Mouse (Mus musculus) neural tube, embryonic 11.5 days (tissue): ENCODE results near the gene Rasa2. TPM values are rescaled to one million over a fixed set of nuclear protein-coding genes. Genes with fewer than 3 reads are reported as not detected.
"Not testable (repeated sequence)": the region's sequence is repeated elsewhere in the genome, so short reads cannot be mapped to it uniquely, and the experiment has no call there.

Experiments
- ATAC-seq: fragments of 200-750 bp; cut with Nextera tagmentation; 2 replicates; pipeline ENCODE4 v1.8.0; 2017; ENCODE audit warnings: moderate number of reproducible peaks, mild to moderate bottlenecking, moderate TSS enrichment, moderate library complexity; ENCODE audit not compliant: insufficient read depth, low FRiP score, low TSS enrichment
- DNase-seq: peaks from one replicate; pipeline ENCODE4 v3.0.0-alpha.2; 2015; ENCODE audit warnings: low spot score
- H3K27ac ChIP-seq: fragments of 300-500 bp; sonication (generic); 2 replicates; pipeline ENCODE4 v1.5.1; 2014; ENCODE audit warnings: low read depth, mild to moderate bottlenecking, low read length
- H3K27me3 ChIP-seq: fragments of 300-500 bp; sonication (generic); 2 replicates; pipeline ENCODE4 v1.6.1; 2014; ENCODE audit warnings: mild to moderate bottlenecking, low read length, mixed read lengths; ENCODE audit not compliant: control insufficient read depth, insufficient read depth
- H3K36me3 ChIP-seq: fragments of 300-500 bp; sonication (generic); 2 replicates; pipeline ENCODE4 v1.6.1; 2014; ENCODE audit warnings: mild to moderate bottlenecking, low read length, moderate library complexity, mixed read lengths; ENCODE audit not compliant: control insufficient read depth, insufficient read depth
- H3K4me1 ChIP-seq: fragments of 300-500 bp; sonication (generic); 2 replicates; pipeline ENCODE4 v1.6.1; 2014; ENCODE audit warnings: low read length, mixed read lengths; ENCODE audit not compliant: control insufficient read depth, insufficient read depth
- H3K4me2 ChIP-seq: fragments of 300-500 bp; sonication (generic); 2 replicates; pipeline ENCODE4 v1.6.1; 2014; ENCODE audit warnings: low read depth, mild to moderate bottlenecking, moderate library complexity
- H3K4me3 ChIP-seq: fragments of 300-500 bp; sonication (generic); 2 replicates; pipeline ENCODE4 v1.5.1; 2014; ENCODE audit warnings: low read depth, low read length
- H3K9ac ChIP-seq: fragments of 300-500 bp; sonication (generic); 2 replicates; pipeline ENCODE4 v1.6.1; 2014; ENCODE audit warnings: mild to moderate bottlenecking, low read length
- H3K9me3 ChIP-seq: fragments of 300-500 bp; sonication (generic); 2 replicates; pipeline ENCODE4 v1.6.1; 2016; ENCODE audit warnings: low read length; ENCODE audit not compliant: control insufficient read depth
- WGBS: fragments of 180-500 bp; shearing (Covaris S2); extraction: QIAGEN DNeasy Blood & Tissue Kit; methylation state at CpG from one replicate; pipeline ENCODE4 v1.1.7; 2014; 5-methylcytosine and 5-hydroxymethylcytosine counted together
- polyA plus RNA-seq: library from polyadenylated mRNA; unstranded; fragments of >200 nt; fragmentation: Nextera tagmentation; extraction: Ambion mirVana; gene quantifications from 2 replicates; pipeline ENCODE4 v1.2.1, GENCODE M21; 2014

The Rasa2 gene
- polyA plus RNA-seq, 1 experiment from 2014 or later, result 15.7 TPM

DNA sequence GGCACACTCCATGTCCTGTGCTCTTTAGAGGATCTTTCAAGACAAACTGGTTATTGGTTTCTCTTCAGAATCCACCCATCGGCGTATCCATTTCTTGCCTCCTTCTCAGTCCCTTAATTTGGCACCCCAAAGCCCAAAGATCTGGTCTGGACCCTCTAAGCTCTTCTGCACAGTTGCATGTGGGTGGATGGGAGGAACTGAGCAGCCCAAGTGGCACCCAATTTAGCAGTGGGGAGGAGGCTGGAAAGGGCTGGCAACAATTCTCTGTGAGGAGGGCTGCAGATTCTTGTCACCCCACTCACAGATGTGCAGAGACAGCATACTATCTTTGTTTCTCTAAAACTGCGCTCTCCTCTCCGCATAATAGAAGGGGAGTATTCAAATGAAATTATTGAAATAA, 17.9 kb upstream of the Rasa2 start:
- ATAC-seq (no peak), DNase-seq (no peak)
- Histone ChIP-seq H3K4me2 (no peak overlapping the region), H3K27ac (no peak overlapping the region), H3K27me3 (no peaks in the 10 kb centered on the region), H3K4me3 (no peak overlapping the region), H3K9me3 (no peaks in the 10 kb centered on the region), H3K9ac (no peak overlapping the region), H3K4me1 (no peaks in the 10 kb centered on the region), H3K36me3 (no peaks in the 10 kb centered on the region)
- WGBS, result 88% methylated on average over 4 of the region's 4 CpGs

DNA sequence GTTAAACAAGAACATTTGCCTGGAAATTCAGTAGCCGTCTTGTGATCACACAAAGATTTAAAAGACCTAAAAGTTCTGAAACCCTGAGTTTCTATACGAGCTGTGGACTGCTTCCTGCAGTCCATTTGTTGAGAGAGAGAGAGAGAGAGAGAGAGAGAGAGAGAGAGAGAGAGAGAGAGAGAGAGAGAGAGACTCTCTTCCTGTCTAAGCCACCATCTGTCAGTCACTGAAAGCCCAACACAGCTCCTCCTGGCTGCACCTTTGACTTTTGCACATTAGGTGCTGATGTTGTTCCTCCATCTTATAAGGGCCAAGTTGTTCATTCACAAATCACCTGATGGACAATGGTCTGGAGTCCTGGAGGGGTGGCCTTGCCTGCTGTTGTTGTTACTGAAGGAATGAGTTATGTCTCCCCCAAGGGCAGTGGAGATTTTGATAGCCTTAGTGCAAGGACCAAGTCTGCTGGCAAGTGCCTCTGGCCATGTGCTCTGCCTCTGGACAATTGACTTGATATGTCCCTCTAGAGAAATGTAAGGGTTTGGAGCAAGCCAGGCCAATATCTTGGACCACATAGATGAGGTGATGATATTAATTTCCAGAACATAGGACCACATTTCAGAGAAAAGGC, 15.4 kb upstream of the Rasa2 start:
- H3K36me3 ChIP-seq, result no peaks in the 10 kb centered on the region
- no peak overlapping the region for H3K27ac ChIP-seq
- H3K27me3 ChIP-seq, result no peaks in the 10 kb centered on the region
- H3K9ac ChIP-seq, result no peak overlapping the region
- H3K4me3 ChIP-seq, result no peak overlapping the region
- no peaks in the 10 kb centered on the region for H3K4me1 ChIP-seq
- ATAC-seq, result no peak
- H3K9me3 ChIP-seq, result no peaks in the 10 kb centered on the region
- DNase-seq, result no peak
- H3K4me2 ChIP-seq, result no peak overlapping the region
- 68% methylated on average over 2 of the region's 2 CpGs for WGBS

DNA sequence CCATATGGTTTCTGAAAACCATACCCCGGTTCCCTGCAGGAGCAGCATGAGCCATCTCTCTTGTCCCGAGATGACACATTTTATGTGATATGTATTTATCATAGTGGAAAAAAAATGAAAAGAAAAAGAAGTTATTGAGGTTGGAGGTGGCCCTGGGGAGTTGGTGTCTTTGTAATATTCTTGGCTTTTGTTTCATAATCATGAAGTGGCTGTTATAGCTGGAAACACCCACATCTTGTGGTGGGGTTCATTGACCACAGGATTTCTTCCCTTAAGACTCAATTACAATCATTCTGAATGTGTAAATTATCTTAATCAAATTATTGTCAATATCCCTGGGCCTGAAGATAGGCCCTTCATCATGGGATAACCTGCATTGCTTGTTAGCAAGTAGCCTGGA, 13.4 kb upstream of the Rasa2 start:
- 86% methylated on average over 2 of the region's 2 CpGs for whole genome bisulfite sequencing
- ATAC-seq (no peak), DNase-seq (no peak)
- H3K4me2 ChIP-seq, result no peak overlapping the region
- no peaks in the 10 kb centered on the region for H3K27me3 ChIP-seq
- no peak overlapping the region for H3K27ac ChIP-seq
- no peak overlapping the region for H3K4me3 ChIP-seq
- no peaks in the 10 kb centered on the region for H3K4me1 ChIP-seq
- H3K9ac ChIP-seq, result no peak overlapping the region
- no peaks in the 10 kb centered on the region for H3K9me3 ChIP-seq
- H3K36me3 ChIP-seq, result no peaks in the 10 kb centered on the region

DNA sequence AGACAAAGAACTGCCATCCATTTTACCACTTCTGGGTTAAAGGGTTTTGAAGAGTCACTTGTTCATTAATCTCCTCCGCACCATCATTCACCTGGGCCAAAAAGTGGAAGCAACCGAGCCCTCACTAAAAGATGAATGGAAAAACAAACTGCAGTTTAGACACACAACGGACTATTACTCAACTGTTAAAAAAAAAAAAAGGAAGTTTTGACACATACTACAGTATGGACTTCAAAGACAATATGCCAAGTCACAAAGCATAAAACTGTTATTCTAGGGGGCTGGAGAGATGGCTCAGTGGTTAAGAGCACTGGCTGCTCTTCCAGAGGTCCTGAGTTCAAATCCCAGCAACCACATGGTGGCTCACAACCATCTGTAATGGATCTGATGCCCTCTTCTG, 12.6 kb upstream of the Rasa2 start:
- not testable (repeated sequence) for H3K36me3 ChIP-seq, H3K4me3 ChIP-seq, H3K4me1 ChIP-seq, H3K27me3 ChIP-seq, H3K9ac ChIP-seq, H3K4me2 ChIP-seq, ATAC-seq, H3K27ac ChIP-seq, H3K9me3 ChIP-seq, DNase-seq
- 93% methylated on average over 3 of the region's 3 CpGs for WGBS

DNA sequence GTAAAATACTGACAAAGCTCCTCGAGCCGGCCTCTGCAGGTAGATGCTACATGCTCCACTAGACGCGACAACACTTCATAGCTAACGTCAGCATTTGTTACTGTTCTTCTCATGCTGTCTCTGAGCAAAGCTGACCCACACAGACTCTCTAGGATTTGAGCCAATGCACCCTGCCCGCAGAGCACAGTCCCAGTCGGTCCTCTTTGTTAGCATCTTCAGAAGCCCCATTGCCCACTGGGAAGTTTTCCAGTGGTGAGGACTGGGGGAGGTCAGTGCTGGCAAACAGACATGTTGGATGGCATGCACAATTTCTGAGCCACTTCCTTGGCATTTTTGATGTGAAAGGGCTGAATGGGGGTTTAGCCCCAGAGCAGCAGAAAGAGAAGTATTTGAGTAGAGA, 8.0 kb upstream of the Rasa2 start:
- no peaks in the 10 kb centered on the region for H3K4me1 ChIP-seq

DNA sequence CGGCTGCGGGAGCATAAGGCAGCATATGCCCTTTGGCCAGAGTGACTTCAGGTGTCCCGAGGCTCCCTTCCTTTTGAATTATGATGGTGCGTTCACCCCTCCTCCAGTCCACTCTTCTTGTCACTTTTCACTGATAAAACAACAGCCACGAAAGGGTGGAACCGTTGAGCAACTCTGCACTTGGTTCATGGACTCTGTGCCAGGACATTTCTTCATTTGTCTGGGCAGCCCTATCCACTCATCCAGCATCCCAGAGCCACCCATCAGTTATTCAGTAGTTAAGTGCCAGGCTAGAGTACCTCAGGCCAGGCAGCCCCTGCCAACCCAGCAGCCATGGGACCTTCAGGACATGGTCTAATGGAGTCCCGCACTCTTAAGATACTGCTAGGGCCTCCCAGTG, 7.1 kb upstream of the Rasa2 start:
- ATAC-seq (no peak), DNase-seq (no peak)
- Histone ChIP-seq H3K27me3 (no peaks in the 10 kb centered on the region), H3K36me3 (no peaks in the 10 kb centered on the region), H3K9ac (no peak overlapping the region), H3K4me1 (no peaks in the 10 kb centered on the region), H3K4me2 (no peak overlapping the region), H3K4me3 (no peak overlapping the region), H3K9me3 (no peaks in the 10 kb centered on the region), H3K27ac (no peak overlapping the region)
- WGBS, result 86% methylated on average over 7 of the region's 7 CpGs

More for the DNA sequence above, 8.0 kb upstream of the Rasa2 start:
- ATAC-seq, result no peak
- Histone ChIP-seq H3K4me2 (no peak overlapping the region), H3K9ac (no peak overlapping the region), H3K9me3 (no peaks in the 10 kb centered on the region), H3K27me3 (no peaks in the 10 kb centered on the region), H3K4me3 (no peak overlapping the region), H3K36me3 (no peaks in the 10 kb centered on the region), H3K27ac (no peak overlapping the region)
- no peak for DNase-seq
- WGBS, result 91% methylated on average over 7 of the region's 7 CpGs

DNA sequence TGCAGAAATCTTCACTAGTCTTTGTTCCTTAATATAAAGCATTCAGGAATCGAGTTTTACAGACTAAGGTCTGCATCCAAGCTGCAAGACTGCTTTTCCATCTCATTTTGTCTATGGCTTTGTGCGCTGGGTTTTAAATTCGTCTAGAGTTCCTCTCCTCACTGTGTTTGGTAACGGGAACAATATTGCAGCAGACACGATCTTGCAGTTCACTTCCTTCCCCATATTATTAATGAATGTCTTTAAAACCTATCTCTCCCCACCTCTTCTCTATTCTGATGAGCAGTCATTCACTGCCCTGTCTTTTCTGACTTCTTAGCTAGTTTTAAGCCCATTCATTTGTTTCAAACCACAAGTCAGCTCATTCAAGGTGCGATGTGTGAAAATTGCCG, 5.7 kb upstream of the Rasa2 start:
- WGBS, result 84% methylated on average over 7 of the region's 7 CpGs
- Histone ChIP-seq H3K4me1 (no peaks in the 10 kb centered on the region), H3K9me3 (no peaks in the 10 kb centered on the region), H3K4me2 (no peak overlapping the region), H3K9ac (no peak overlapping the region), H3K27me3 (0 out of 2 replicates have a peak, but pooled peaks cover 2% of the 10 kb centered on the region), H3K4me3 (no peak overlapping the region), H3K36me3 (no peaks in the 10 kb centered on the region), H3K27ac (no peak overlapping the region)
- ATAC-seq, result no peak
- DNase-seq, result no peak

DNA sequence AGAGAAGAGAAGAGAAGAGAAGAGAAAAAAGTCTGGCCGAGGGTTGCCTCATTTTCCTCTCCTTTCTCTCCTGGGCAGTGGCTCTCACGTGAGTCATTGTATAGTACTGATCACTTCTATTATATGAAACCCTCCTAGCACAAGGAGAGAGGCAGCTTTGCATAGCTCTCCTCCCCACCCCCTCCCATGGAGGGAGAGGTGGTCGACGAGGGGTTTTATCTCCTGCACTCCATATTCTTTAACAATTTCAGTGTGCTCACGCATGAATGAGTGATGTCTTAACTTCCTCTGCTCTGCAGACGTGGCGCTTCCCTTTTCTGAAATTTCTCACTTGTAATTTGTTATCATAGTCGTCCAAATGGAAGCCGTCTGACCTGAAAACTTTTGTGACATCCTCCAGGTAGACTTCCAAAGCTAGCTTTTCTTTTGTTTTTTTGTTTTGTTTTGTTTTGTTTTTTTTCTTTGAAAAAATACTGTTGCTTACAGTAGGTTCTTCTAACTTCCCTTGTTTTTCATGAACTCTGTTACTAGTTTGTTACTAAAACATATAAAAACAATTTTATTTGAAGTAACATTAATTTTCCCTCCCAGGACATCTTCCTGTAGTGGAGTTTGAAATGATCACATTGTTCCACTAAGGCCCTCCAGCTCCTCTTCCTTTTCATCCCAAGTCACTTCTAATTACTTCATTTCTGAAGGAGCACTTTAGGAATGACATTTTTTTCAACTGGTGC, 5.2 kb upstream of the Rasa2 start:
- ATAC-seq, result no peak

DNA sequence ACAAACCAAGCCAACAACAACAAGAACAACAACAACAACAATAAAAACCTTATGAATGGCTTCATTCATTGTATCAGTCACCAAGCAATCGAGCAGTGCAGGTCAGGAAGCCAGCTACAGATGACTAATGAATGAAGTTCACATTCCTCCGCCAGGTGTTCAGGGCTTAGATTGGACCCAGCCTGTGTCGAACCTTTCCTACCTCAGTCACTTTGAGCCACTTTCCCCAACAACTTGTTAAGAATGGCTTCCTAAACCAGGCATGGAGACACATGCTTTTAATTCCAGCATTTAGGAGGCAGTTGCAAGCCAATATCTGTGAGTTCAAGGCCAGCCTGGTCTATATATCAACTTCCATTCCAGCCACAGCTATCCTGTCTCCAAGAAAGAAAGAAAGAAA, 4.5 kb upstream of the Rasa2 start:
- no peak for ATAC-seq
- 0 out of 2 replicates have a peak, but pooled peaks cover 3% of the 10 kb centered on the region for H3K4me1 ChIP-seq

More for the DNA sequence above, 5.2 kb upstream of the Rasa2 start:
- DNase-seq, result no peak
- Histone ChIP-seq H3K27me3 (0 out of 2 replicates have a peak, but pooled peaks cover 2% of the 10 kb centered on the region), H3K27ac (no peak overlapping the region), H3K36me3 (no peaks in the 10 kb centered on the region), H3K4me3 (no peak overlapping the region), H3K4me1 (0 out of 2 replicates have a peak, but pooled peaks cover 3% of the 10 kb centered on the region), H3K9ac (no peak overlapping the region), H3K9me3 (no peaks in the 10 kb centered on the region), H3K4me2 (no peak overlapping the region)
- WGBS, result 65% methylated on average over 9 of the region's 9 CpGs

More for the DNA sequence above, 4.5 kb upstream of the Rasa2 start:
- 0 out of 2 replicates have a peak, but pooled peaks cover 2% of the 10 kb centered on the region for H3K27me3 ChIP-seq
- H3K9me3 ChIP-seq, result no peaks in the 10 kb centered on the region
- no peak overlapping the region for H3K4me3 ChIP-seq
- no peak overlapping the region for H3K9ac ChIP-seq
- 75% methylated on average over 3 of the region's 3 CpGs for WGBS
- no peak for DNase-seq
- H3K27ac ChIP-seq, result no peak overlapping the region
- H3K36me3 ChIP-seq, result no peaks in the 10 kb centered on the region
- H3K4me2 ChIP-seq, result no peak overlapping the region
